Comparison of ENCODE assay signal across 13 mouse cellular contexts in the genomic region with DNA sequence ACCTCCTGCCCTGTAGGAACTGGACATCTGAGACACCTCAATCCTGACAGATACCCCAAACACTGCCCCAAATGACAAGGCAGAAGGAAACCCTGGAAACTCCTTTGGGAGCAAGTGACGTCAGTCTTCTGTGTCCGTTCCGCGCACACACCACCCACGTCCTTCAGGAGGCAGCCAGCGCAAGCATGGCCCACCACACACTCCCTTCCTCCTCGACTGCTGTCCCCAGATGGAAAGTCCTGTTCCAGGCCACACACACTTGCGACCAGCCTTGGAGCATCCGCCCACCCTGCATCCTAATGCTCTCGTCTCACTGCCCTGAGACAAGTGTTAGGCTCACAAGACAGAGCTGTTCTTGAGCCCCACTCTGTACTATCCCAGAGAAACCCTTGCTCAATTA.
"Had no signal": no experiment of that assay in that cellular context is flagged by ENCODE, and none has a peak within 500 bp of the region (broad histone marks: within the 10 kb centered on the region; RNA-seq: fewer than 3 reads in every experiment).

No protein-coding gene starts in this region.

- H3K27me3 ChIP-seq: intestine, embryonic 15.5 days; limb, embryonic 13.5 days; neural tube, embryonic 13.5 days had no signal

- DNase-seq: kidney, adult 18-20 months; kidney, postnatal 10 days; kidney, postnatal 4 days; lung, adult 18-20 months; midbrain, embryonic 14.5 days; retina, postnatal 1 day; thymus, adult 18-20 months; thymus, postnatal 14 days had no signal

- H3K9ac ChIP-seq: intestine, embryonic 15.5 days; limb, embryonic 13.5 days; liver, embryonic 14.5 days; neural tube, embryonic 13.5 days had no signal

- ATAC-seq: intestine, embryonic 15.5 days had no signal

- H3K4me1 ChIP-seq: intestine, embryonic 15.5 days; limb, embryonic 13.5 days; neural tube, embryonic 13.5 days had no signal

- H3K27ac ChIP-seq: intestine, embryonic 15.5 days; limb, embryonic 13.5 days; liver, embryonic 14.5 days; neural tube, embryonic 13.5 days; stomach, postnatal 0 days had no signal

- H3K4me3 ChIP-seq: intestine, embryonic 15.5 days; limb, embryonic 13.5 days; neural tube, embryonic 13.5 days had no signal
